Mouse (Mus musculus): ENCODE results near the gene Hspa12b.

DNA sequence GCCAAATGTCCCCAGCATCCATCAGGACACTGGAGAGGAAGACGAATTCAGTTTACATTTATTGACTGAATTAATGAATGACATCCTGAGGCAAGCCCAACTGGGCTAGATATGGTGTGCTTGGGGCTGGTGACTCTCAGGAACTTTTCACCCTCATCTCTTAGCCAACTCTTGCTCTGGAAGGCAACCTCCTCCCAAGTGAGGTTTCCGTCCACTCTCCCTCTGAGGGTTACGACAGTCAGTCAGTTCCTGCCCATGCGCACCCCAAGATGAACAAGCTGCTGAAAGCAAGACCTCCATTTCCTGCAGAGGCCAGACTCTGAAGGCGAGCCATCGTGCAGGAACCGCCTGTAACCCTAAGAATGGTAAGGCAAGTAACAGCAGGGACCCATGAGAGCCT lies 29.9 kb downstream of the Hspa12b start:
- TF ChIP-seq CTCF (IDR thresholded peaks at IDR 0.05; ENCODE audit: low read depth) (no peak), EP300 (IDR thresholded peaks at IDR 0.05; ENCODE audit: low read depth) (no peak)

Measured in liver, postnatal 0 days (tissue).